Mouse (Mus musculus): ENCODE results near the gene Ccdc84. TPM values are rescaled to one million over a fixed set of nuclear protein-coding genes. Genes with fewer than 3 reads are reported as not detected.
"Not testable (repeated sequence)": the region's sequence is repeated elsewhere in the genome, so short reads cannot be mapped to it uniquely, and the experiment has no call there.

Ccdc84 gene
- polyA plus RNA-seq, 1 experiment from 2014 or later, result 33.3 TPM

GRCm38 (mm10) chr9:44435747-44436146 lies 17.4 kb upstream of the Ccdc84 start:
- no peaks in the 10 kb centered on the region for H3K9me3 ChIP-seq (ENCODE audit: control insufficient read depth, low read length)

GRCm38 (mm10) chr9:44432577-44433185 lies 14.3 kb upstream of the Ccdc84 start:
- Histone ChIP-seq H3K4me1 (ENCODE audit: control insufficient read depth, insufficient read depth, low read length) (no peaks in the 10 kb centered on the region), H3K9ac (replicated peaks; ENCODE audit: low read length) (no peak overlapping the region), H3K27ac (replicated peaks; ENCODE audit: low read depth, low read length) (no peak overlapping the region), H3K4me3 (replicated peaks; ENCODE audit: low read depth, low read length) (no peak overlapping the region), H3K4me2 (ENCODE audit: low read length) (no peak overlapping the region), H3K9me3 (ENCODE audit: control insufficient read depth, low read length) (no peaks in the 10 kb centered on the region), H3K36me3 (ENCODE audit: control insufficient read depth, insufficient read depth, low read length) (no peaks in the 10 kb centered on the region), H3K27me3 (ENCODE audit: control insufficient read depth, insufficient read depth, low read length) (no peaks in the 10 kb centered on the region)
- no peak for ATAC-seq (ENCODE audit: low FRiP score, low TSS enrichment)
- no peak for DNase-seq
- 56% methylated on average over 5 of the region's 5 CpGs for WGBS

More at GRCm38 (mm10) chr9:44435747-44436146, 17.4 kb upstream of the Ccdc84 start:
- Histone ChIP-seq H3K9ac (replicated peaks; ENCODE audit: low read length) (no peak overlapping the region), H3K27me3 (ENCODE audit: control insufficient read depth, insufficient read depth, low read length) (no peaks in the 10 kb centered on the region), H3K27ac (replicated peaks; ENCODE audit: low read depth, low read length) (no peak overlapping the region), H3K4me1 (ENCODE audit: control insufficient read depth, insufficient read depth, low read length) (no peaks in the 10 kb centered on the region), H3K4me3 (replicated peaks; ENCODE audit: low read depth, low read length) (no peak overlapping the region), H3K36me3 (ENCODE audit: control insufficient read depth, insufficient read depth, low read length) (no peaks in the 10 kb centered on the region), H3K4me2 (ENCODE audit: low read length) (no peak overlapping the region)
- WGBS, result 83% methylated on average over 6 of the region's 6 CpGs
- DNase-seq (no peak), ATAC-seq (ENCODE audit: low FRiP score, low TSS enrichment) (no peak)

- Histone ChIP-seq H3K9ac (replicated peaks; ENCODE audit: low read length) (no peak overlapping the region), H3K27ac (replicated peaks; ENCODE audit: low read depth, low read length) (no peak overlapping the region), H3K4me2 (ENCODE audit: low read length) (no peak overlapping the region), H3K4me1 (ENCODE audit: control insufficient read depth, insufficient read depth, low read length) (no peaks in the 10 kb centered on the region), H3K36me3 (ENCODE audit: control insufficient read depth, insufficient read depth, low read length) (no peaks in the 10 kb centered on the region), H3K4me3 (replicated peaks; ENCODE audit: low read depth, low read length) (no peak overlapping the region), H3K9me3 (ENCODE audit: control insufficient read depth, low read length) (no peaks in the 10 kb centered on the region), H3K27me3 (ENCODE audit: control insufficient read depth, insufficient read depth, low read length) (no peaks in the 10 kb centered on the region)
- WGBS, result 90% methylated on average over 4 of the region's 4 CpGs
- ATAC-seq (ENCODE audit: low FRiP score, low TSS enrichment), result no peak
- no peak for DNase-seq
These were observed 5.2 kb upstream of the Ccdc84 start for GRCm38 (mm10) chr9:44423576-44423975.

GRCm38 (mm10) chr9:44420280-44420898 lies 2.0 kb upstream of the Ccdc84 start:
- Histone ChIP-seq H3K27me3 (ENCODE audit: control insufficient read depth, insufficient read depth, low read length) (no peaks in the 10 kb centered on the region), H3K4me2 (ENCODE audit: low read length) (no peak overlapping the region), H3K9me3 (ENCODE audit: control insufficient read depth, low read length) (no peaks in the 10 kb centered on the region), H3K4me1 (ENCODE audit: control insufficient read depth, insufficient read depth, low read length) (peaks cover 6% of the 10 kb centered on the region; the same call in 1 of the 2 replicates), H3K27ac (replicated peaks; ENCODE audit: low read depth, low read length) (no peak overlapping the region), H3K4me3 (replicated peaks; ENCODE audit: low read depth, low read length) (no peak overlapping the region), H3K36me3 (ENCODE audit: control insufficient read depth, insufficient read depth, low read length) (peaks cover 8% of the 10 kb centered on the region; the same call in 1 of the 2 replicates), H3K9ac (replicated peaks; ENCODE audit: low read length) (no peak overlapping the region)
- no peak for DNase-seq
- 77% methylated on average over 5 of the region's 5 CpGs for WGBS
- no peak for ATAC-seq (ENCODE audit: low FRiP score, low TSS enrichment)

- not testable (repeated sequence) for DNase-seq; ATAC-seq (ENCODE audit: low FRiP score, low TSS enrichment)
- WGBS, result 98% methylated on average over 9 of the region's 9 CpGs
These were observed 1.4 kb upstream of the Ccdc84 start for GRCm38 (mm10) chr9:44419730-44420129.

GRCm38 (mm10) chr9:44417892-44418363 lies 441 bp downstream of the Ccdc84 start:
- peak; percentile 91 for ATAC-seq (ENCODE audit: low FRiP score, low TSS enrichment)
- WGBS, result under 1% methylated on average over 38 of the region's 38 CpGs
- peaks cover 6% of the 10 kb centered on the region; the same call in 1 of the 2 replicates for H3K4me1 ChIP-seq (ENCODE audit: control insufficient read depth, insufficient read depth, low read length)

More at GRCm38 (mm10) chr9:44419730-44420129, 1.4 kb upstream of the Ccdc84 start:
- peaks cover 11% of the 10 kb centered on the region; the same call in 1 of the 2 replicates for H3K36me3 ChIP-seq (ENCODE audit: control insufficient read depth, insufficient read depth, low read length)
- H3K4me1 ChIP-seq (ENCODE audit: control insufficient read depth, insufficient read depth, low read length); H3K27ac ChIP-seq (replicated peaks; ENCODE audit: low read depth, low read length); H3K27me3 ChIP-seq (ENCODE audit: control insufficient read depth, insufficient read depth, low read length); H3K9me3 ChIP-seq (ENCODE audit: control insufficient read depth, low read length); H3K4me2 ChIP-seq (ENCODE audit: low read length); H3K4me3 ChIP-seq (replicated peaks; ENCODE audit: low read depth, low read length); H3K9ac ChIP-seq (replicated peaks; ENCODE audit: low read length): not testable (repeated sequence)

GRCm38 (mm10) chr9:44417156-44417891 lies 1.0 kb downstream of the Ccdc84 start:
- H3K36me3 ChIP-seq (ENCODE audit: control insufficient read depth, insufficient read depth, low read length), result peaks cover 32% of the 10 kb centered on the region
- H3K27me3 ChIP-seq (ENCODE audit: control insufficient read depth, insufficient read depth, low read length), result no peaks in the 10 kb centered on the region
- peaks cover 6% of the 10 kb centered on the region; the same call in 1 of the 2 replicates for H3K4me1 ChIP-seq (ENCODE audit: control insufficient read depth, insufficient read depth, low read length)
- 8% methylated on average over 26 of the region's 26 CpGs for WGBS
- H3K4me2 ChIP-seq (ENCODE audit: low read length), result peak overlapping the region; percentile 91
- peak overlapping the region; percentile 76 for H3K4me3 ChIP-seq (replicated peaks; ENCODE audit: low read depth, low read length)
- no peaks in the 10 kb centered on the region for H3K9me3 ChIP-seq (ENCODE audit: control insufficient read depth, low read length)
- peak; percentile 72 for ATAC-seq (ENCODE audit: low FRiP score, low TSS enrichment)
- peak overlapping the region; percentile 78 for H3K9ac ChIP-seq (replicated peaks; ENCODE audit: low read length)
- H3K27ac ChIP-seq (replicated peaks; ENCODE audit: low read depth, low read length), result peak overlapping the region; percentile 86
- no peak for DNase-seq

More at GRCm38 (mm10) chr9:44417892-44418363, 441 bp downstream of the Ccdc84 start:
- H3K4me3 ChIP-seq (replicated peaks; ENCODE audit: low read depth, low read length), result peak overlapping the region; percentile 76
- H3K36me3 ChIP-seq (ENCODE audit: control insufficient read depth, insufficient read depth, low read length), result peaks cover 25% of the 10 kb centered on the region
- no peaks in the 10 kb centered on the region for H3K9me3 ChIP-seq (ENCODE audit: control insufficient read depth, low read length)
- no peaks in the 10 kb centered on the region for H3K27me3 ChIP-seq (ENCODE audit: control insufficient read depth, insufficient read depth, low read length)
- DNase-seq, result peak; percentile 97
- peak overlapping the region; percentile 91 for H3K4me2 ChIP-seq (ENCODE audit: low read length)
- H3K9ac ChIP-seq (replicated peaks; ENCODE audit: low read length), result peak overlapping the region; percentile 78
- peak overlapping the region; percentile 86 for H3K27ac ChIP-seq (replicated peaks; ENCODE audit: low read depth, low read length)

GRCm38 (mm10) chr9:44412781-44413180 lies 5.6 kb downstream of the Ccdc84 start:
- 71% methylated on average over 2 of the region's 2 CpGs for WGBS
- DNase-seq (no peak), ATAC-seq (ENCODE audit: low FRiP score, low TSS enrichment) (no peak)
- H3K27me3 ChIP-seq (ENCODE audit: control insufficient read depth, insufficient read depth, low read length), result no peaks in the 10 kb centered on the region
- no peak overlapping the region for H3K9ac ChIP-seq (replicated peaks; ENCODE audit: low read length)
- H3K4me2 ChIP-seq (ENCODE audit: low read length), result no peak overlapping the region
- H3K4me3 ChIP-seq (replicated peaks; ENCODE audit: low read depth, low read length), result no peak overlapping the region
- no peak overlapping the region for H3K27ac ChIP-seq (replicated peaks; ENCODE audit: low read depth, low read length)
- H3K36me3 ChIP-seq (ENCODE audit: control insufficient read depth, insufficient read depth, low read length), result peaks cover 69% of the 10 kb centered on the region
- peaks cover 12% of the 10 kb centered on the region; the same call in 1 of the 2 replicates for H3K4me1 ChIP-seq (ENCODE audit: control insufficient read depth, insufficient read depth, low read length)
- H3K9me3 ChIP-seq (ENCODE audit: control insufficient read depth, low read length), result no peaks in the 10 kb centered on the region

Measured in midbrain, embryonic 14.5 days (tissue).